Mouse (Mus musculus) mature B cell (primary cell): ENCODE results near the gene Borcs5.

ENCODE experiments used
- in situ Hi-C: fragments of 300-500 bp; cut with MboI; formaldehyde crosslinking; loops from 2 replicates; pipeline ENCODE4 v1.14.3; 2019

Borcs5 gene

GRCm38 (mm10) chr6:134626564-134626963, 12.7 kb upstream of the Borcs5 start:
- in situ Hi-C loops: no loop called here

DNA sequence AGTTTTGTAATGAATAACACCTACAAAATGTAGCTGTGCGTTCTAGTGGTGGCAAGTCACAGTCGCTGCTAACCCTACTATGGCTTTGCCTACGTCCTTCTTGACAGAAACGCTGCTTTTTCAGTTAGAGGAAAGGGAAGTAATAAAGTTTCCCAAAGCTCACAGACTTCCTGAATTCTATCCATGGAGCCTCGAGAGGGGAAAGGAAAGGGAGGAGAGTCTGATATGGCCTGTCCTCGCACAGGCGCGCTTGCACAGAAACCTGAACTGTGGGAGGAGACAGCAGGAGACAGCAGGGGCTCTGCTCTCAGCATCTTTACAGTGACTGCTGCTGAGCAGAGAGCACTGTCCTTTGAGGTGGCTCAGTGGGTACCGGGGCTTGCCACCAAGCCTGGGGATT, 8.9 kb upstream of the Borcs5 start:
- in situ Hi-C loops: no loop called here

- in situ Hi-C loops: no loop called here
Observed at GRCm38 (mm10) chr6:134631947-134632687, 7.2 kb upstream of the Borcs5 start, which contains the start of gene Mansc1. TSS of gene Mansc1 (minus strand) at chr6:134632488.

DNA sequence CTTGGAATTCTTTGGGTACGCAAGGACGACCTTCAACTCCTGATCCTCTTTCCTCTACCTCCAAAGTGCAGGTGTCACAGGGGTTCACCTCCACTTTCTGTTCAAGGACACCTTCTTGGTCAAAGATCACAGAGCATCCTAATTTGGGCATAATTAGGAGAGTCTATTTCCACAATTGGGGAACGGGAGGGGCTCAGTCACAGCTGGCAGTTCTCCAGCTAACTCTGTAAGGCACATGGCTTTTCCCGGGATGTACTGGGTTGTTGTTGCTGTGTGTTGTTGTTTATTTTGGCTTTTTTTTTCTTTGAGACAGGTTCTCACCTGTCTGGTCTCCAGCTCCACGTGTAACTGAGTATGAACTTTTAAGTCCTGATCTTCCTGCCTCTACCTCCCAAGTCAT, 6.6 kb upstream of the Borcs5 start:
- in situ Hi-C loops: no loop called here

DNA sequence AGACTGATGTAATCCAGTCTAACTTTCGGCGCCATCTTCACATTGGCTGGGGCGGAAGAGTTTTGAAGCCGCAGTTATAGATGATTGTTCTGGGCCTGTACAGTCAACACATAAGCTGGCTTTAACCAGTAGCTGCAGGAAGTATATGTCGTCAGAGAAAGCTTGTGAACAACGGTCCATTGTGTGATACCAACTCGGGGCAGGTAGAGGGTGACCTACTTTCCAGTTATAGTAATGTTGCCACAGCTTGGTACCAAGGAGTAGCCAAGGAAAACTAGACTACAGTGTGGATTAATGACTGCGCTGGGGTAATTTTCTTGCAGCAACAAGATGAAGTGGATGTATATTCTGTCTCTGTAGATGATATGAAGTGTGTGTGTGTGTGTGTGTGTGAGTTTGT, 5.8 kb upstream of the Borcs5 start:
- in situ Hi-C loops: no loop called here

DNA sequence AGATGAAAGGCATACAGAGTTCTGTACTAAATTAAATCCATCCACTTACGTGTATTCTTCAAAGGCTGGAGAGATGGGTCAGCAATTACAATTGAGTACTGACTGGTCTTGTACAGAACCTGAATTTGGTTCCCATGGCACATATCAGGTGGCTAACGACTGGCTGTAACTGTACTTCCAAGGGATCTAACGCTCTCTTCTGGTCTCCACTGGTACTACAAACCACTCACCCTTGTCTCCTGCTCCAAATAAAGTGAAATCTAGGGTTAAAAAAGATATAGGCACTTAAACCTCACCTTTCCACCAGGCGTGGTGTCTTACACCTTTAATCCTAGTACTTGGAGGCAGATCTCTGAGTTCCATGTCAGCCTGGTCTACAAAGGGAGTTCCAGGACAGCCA, 2.8 kb upstream of the Borcs5 start:
- in situ Hi-C loops: no loop called here

DNA sequence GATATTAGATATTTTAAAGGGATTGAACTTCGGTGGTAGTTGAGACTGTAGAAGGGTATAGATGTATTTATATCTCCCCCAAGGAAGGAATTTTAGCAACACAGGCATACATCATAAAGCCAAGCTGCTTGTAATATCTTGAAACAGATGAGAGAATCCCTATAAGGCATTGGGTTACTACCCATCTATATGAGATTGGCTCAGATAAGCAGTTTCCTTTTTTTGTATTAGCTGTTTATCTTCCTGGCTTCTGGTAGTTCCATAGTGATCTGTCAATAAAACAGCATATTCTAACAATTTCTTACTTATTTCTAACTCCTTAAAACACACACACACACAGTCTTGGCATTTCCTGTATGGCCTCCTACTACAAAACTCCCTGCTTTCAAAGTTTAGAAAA, 590 bp downstream of the Borcs5 start:
- in situ Hi-C loops: no loop called here

GRCm38 (mm10) chr6:134640485-134641475, 1.5 kb downstream of the Borcs5 start:
- in situ Hi-C loops: no loop called here

GRCm38 (mm10) chr6:134641738-134642446, 2.6 kb downstream of the Borcs5 start:
- in situ Hi-C loops: no loop called here

- in situ Hi-C loops: no loop called here
Observed at GRCm38 (mm10) chr6:134643296-134643695, 4.0 kb downstream of the Borcs5 start.

DNA sequence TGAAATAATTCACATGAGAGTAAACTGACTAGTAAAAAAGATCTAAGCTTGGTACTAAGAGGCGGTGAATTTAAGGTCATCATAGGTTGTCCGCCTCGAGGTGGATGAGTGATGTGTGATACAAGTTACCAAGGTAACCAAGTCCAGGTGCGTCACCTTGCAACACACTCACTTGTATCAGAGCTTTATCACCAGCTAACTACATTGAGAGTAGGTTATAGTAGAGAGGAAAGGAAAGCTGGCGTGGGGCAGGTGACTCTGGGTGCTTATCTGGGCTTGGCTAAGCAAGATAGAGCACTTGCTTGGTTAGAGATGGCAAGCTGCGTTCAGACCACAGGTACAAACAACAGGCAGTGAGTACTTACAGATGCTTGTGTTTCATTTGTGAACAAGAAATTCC, 7.5 kb downstream of the Borcs5 start:
- in situ Hi-C loops: no loop called here

- in situ Hi-C loops: no loop called here
Observed at GRCm38 (mm10) chr6:134647621-134648020, 8.3 kb downstream of the Borcs5 start.

GRCm38 (mm10) chr6:134648356-134648755, 9.0 kb downstream of the Borcs5 start:
- in situ Hi-C loops: no loop called here

- in situ Hi-C loops: loop anchor here (10.0 to 25.0 kb wide), 2 partner anchors 206 to 288 kb away; no protein-coding TSS in a partner anchor
Observed at GRCm38 (mm10) chr6:134656527-134656926, 17.2 kb downstream of the Borcs5 start.

DNA sequence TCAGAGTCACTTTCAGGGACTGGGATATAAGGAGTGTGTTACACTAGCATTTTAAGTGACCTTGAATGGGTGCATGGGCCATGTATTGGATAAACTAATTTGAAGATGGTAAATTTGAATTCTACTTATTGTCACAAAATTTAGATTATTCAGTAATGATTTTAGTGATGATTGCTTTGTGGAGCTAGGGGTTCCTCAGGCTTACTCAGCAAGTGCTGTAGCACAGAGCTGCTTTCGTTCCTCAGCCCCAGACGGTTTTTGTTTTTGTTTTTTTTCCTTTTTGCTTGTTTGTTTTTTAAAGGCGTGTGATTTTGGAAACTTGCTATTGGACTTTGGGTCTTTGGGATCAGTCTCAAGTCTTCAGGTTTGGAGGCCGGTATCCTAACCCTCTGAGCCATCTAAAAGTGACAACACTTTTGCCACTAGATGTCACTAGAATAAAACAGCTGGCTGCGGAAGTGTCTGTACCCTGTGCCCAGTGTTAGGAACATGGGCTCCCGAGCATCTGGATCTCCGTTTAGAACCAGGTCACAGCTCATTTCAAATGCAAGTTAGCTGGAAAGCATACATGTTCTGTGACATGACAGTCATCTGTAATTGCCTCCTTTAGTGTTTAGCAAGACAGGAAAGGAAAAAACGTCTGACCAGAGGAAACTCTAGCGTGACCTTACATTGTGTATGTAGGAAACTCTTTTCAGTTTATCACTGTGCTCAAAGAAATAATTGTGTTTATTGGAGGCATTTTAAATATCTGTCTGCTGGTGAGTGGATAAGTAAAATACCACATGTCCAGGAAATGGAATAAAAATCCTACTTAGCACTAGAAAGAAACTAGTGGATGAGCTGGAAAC, 20.0 kb downstream of the Borcs5 start:
- in situ Hi-C loops: loop anchor here (10.0 to 25.0 kb wide), 2 partner anchors 203 to 285 kb away; no protein-coding TSS in a partner anchor

GRCm38 (mm10) chr6:134660714-134661406, 21.6 kb downstream of the Borcs5 start:
- in situ Hi-C loops: loop anchor here (25.0 kb wide), 1 partner anchor 201 kb away; no protein-coding TSS in a partner anchor

DNA sequence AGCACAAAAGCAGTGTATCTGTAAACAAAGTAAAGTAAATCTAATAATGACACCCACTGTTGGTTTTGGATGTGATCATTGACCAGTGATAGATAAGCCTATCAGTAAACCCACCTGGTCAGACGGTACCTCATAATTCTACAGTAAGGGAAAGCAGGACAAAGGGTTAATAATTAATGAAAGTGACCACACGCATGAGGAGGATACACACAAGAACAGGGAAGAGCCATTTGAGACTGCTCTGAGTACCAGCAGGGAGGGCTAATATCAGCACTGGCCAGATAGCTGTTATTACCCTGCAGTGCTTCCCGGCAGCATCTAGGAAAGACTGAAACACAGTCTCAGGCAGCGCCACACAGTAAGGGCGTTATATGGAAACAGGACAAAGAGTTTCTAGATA, 25.3 kb downstream of the Borcs5 start:
- in situ Hi-C loops: loop anchor here (25.0 kb wide), 1 partner anchor 198 kb away; no protein-coding TSS in a partner anchor

- in situ Hi-C loops: loop anchor here (25.0 kb wide), 1 partner anchor 196 kb away; no protein-coding TSS in a partner anchor
Observed at GRCm38 (mm10) chr6:134665817-134666216, 26.5 kb downstream of the Borcs5 start.

DNA sequence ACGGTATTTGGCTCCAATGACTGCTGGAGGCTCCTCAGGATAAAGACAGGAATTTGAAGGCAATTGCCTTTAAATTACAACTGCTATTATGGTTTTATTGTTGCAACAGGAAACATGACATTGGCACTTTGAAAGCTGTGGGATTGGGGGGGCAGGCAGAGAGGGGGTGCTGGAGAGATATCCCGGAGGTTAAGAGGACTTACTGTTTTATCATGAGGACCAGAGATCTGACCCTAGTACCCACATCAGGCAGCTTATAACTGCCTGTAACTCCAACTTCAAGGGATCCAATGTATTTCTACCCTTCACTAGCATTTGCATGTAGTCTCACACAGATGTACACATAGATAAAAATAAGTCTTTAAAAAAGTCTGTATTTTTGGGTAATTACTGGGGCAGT, 29.2 kb downstream of the Borcs5 start:
- in situ Hi-C loops: loop anchor here (25.0 kb wide), 1 partner anchor 194 kb away; no protein-coding TSS in a partner anchor
